Mouse (Mus musculus): ENCODE measurements around the gene Fbxo21.

Gene Fbxo21

GRCm38 (mm10) chr5:118047091-118047757 lies 70.7 kb downstream of the Fbxo21 start:
- peak; percentile 86 for DNase-seq (ENCODE audit: low read depth)

GRCm38 (mm10) chr5:118048412-118048811 lies 71.9 kb downstream of the Fbxo21 start:
- peak; percentile 62 for DNase-seq (ENCODE audit: low read depth)

GRCm38 (mm10) chr5:118048928-118049327 lies 72.4 kb downstream of the Fbxo21 start:
- peak; percentile 41 for DNase-seq (ENCODE audit: low read depth)

GRCm38 (mm10) chr5:118050743-118051142 lies 74.2 kb downstream of the Fbxo21 start:
- no peak for DNase-seq (ENCODE audit: low read depth)

GRCm38 (mm10) chr5:118051981-118052662 lies 75.6 kb downstream of the Fbxo21 start:
- no peak for DNase-seq (ENCODE audit: low read depth)

- no peak for DNase-seq (ENCODE audit: low read depth)
These were observed 76.7 kb downstream of the Fbxo21 start for GRCm38 (mm10) chr5:118053205-118053604.

GRCm38 (mm10) chr5:118057508-118058111 lies 81.1 kb downstream of the Fbxo21 start:
- DNase-seq (ENCODE audit: low read depth): no peak

GRCm38 (mm10) chr5:118058858-118059257 lies 82.3 kb downstream of the Fbxo21 start:
- no peak for DNase-seq (ENCODE audit: low read depth)

GRCm38 (mm10) chr5:118059646-118060045 lies 83.1 kb downstream of the Fbxo21 start:
- DNase-seq (ENCODE audit: low read depth): no peak

Measured in naive thymus-derived CD4-positive, alpha-beta T cell, adult 2 months (primary cell).